Mouse (Mus musculus): ENCODE measurements around the gene Mief1. TPM values are rescaled to one million over a fixed set of nuclear protein-coding genes. Genes with fewer than 3 reads are reported as not detected.

Mief1 gene
- total RNA-seq (2022), result 10 to 100 TPM; 25.6 to 28.6 (median 26.4) TPM

GRCm38 (mm10) chr15:80233733-80234509 is at the start of gene Mief1:
TSS of gene Mief1 (plus strand) at chr15:80234018.
- DNase-seq (ENCODE audit: low spot score in 2 of 2), result peak; percentile 98

GRCm38 (mm10) chr15:80188927-80189326 is 44.9 kb upstream of the Mief1 start:
- DNase-seq (ENCODE audit: low spot score in 2 of 2), result no peak

- DNase-seq (ENCODE audit: low spot score in 2 of 2), result no peak
Observed at GRCm38 (mm10) chr15:80190075-80190474, 43.7 kb upstream of the Mief1 start.

GRCm38 (mm10) chr15:80191585-80192245 is 42.1 kb upstream of the Mief1 start:
- no peak for DNase-seq (ENCODE audit: low spot score in 2 of 2)

- DNase-seq (ENCODE audit: low spot score in 2 of 2), result no peak
Observed at GRCm38 (mm10) chr15:80192246-80192585, 41.6 kb upstream of the Mief1 start.

- no peak for DNase-seq (ENCODE audit: low spot score in 2 of 2)
Observed at GRCm38 (mm10) chr15:80192847-80193246, 41.0 kb upstream of the Mief1 start.

GRCm38 (mm10) chr15:80199556-80199955 is 34.3 kb upstream of the Mief1 start:
- DNase-seq (ENCODE audit: low spot score in 2 of 2), result no peak

GRCm38 (mm10) chr15:80202111-80202775 is 31.6 kb upstream of the Mief1 start:
- DNase-seq (ENCODE audit: low spot score in 2 of 2), result no peak

GRCm38 (mm10) chr15:80203406-80203805 is 30.4 kb upstream of the Mief1 start:
- DNase-seq (ENCODE audit: low spot score in 2 of 2), result no peak

- no peak for DNase-seq (ENCODE audit: low spot score in 2 of 2)
Observed at GRCm38 (mm10) chr15:80206057-80206565, 27.7 kb upstream of the Mief1 start.

GRCm38 (mm10) chr15:80208446-80208845 is 25.4 kb upstream of the Mief1 start:
- DNase-seq (ENCODE audit: low spot score in 2 of 2), result no peak

- DNase-seq (ENCODE audit: low spot score in 2 of 2), result no peak
Observed at GRCm38 (mm10) chr15:80213688-80214087, 20.1 kb upstream of the Mief1 start.

- DNase-seq (ENCODE audit: low spot score in 2 of 2), result no peak
Observed at GRCm38 (mm10) chr15:80215716-80216479, 17.9 kb upstream of the Mief1 start.

- DNase-seq (ENCODE audit: low spot score in 2 of 2), result no peak
Observed at GRCm38 (mm10) chr15:80216480-80216820, 17.4 kb upstream of the Mief1 start.

- no peak for DNase-seq (ENCODE audit: low spot score in 2 of 2)
Observed at GRCm38 (mm10) chr15:80217476-80217875, 16.3 kb upstream of the Mief1 start.

- DNase-seq (ENCODE audit: low spot score in 2 of 2), result no peak
Observed at GRCm38 (mm10) chr15:80219211-80219610, 14.6 kb upstream of the Mief1 start.

GRCm38 (mm10) chr15:80219705-80220657 is 13.8 kb upstream of the Mief1 start:
- no peak for DNase-seq (ENCODE audit: low spot score in 2 of 2)

GRCm38 (mm10) chr15:80221031-80221430 is 12.8 kb upstream of the Mief1 start:
- no peak for DNase-seq (ENCODE audit: low spot score in 2 of 2)

GRCm38 (mm10) chr15:80223751-80224150 is 10.1 kb upstream of the Mief1 start:
- no peak for DNase-seq (ENCODE audit: low spot score in 2 of 2)

GRCm38 (mm10) chr15:80225208-80225607 is 8.6 kb upstream of the Mief1 start:
- DNase-seq (ENCODE audit: low spot score in 2 of 2), result peak; percentile 26 to 41
